Comparison of ENCODE assay signal across 8 mouse cellular contexts in the genomic region with DNA sequence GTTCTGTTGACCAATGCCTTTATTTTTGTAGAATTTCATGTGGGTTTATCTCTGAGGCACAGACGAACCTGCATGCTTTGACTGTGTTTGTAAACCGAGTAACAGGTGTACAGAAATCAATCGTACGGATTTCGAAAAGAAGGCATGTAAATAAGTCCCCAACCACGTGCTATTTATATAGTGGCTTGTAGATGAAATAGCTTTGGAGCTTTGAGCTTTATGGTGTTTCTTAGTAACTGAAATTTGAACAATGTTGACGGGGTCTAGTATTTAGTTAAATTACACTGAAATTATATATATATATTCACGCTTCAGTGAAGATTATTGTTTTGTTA. TPM values are rescaled to one million over a fixed set of nuclear protein-coding genes. Genes with fewer than 3 reads are reported as not detected.
A peak's percentile ranks its signal among the peaks of the same experiment; 100 is the strongest.
DNase-seq lines count a peak whose midpoint lies in the region; ATAC-seq lines count a peak whose summit lies in the region.

No protein-coding gene starts in this region.

- H3K27ac ChIP-seq in kidney, embryonic 15.5 days, result no peak overlapping the region
- H3K27ac ChIP-seq in brown adipose tissue, adult 24 weeks (replicated peaks; ENCODE audit: low read depth, low read length), result no peak overlapping the region
- no peak overlapping the region for H3K27ac ChIP-seq in hindbrain, embryonic 15.5 days (replicated peaks)
- no peak overlapping the region for H3K27ac ChIP-seq in midbrain, embryonic 16.5 days (ENCODE audit: low read length)

- DNase-seq in kidney, adult 9 months, result no peak
- DNase-seq in layer of hippocampus, postnatal 14 days (ENCODE audit: low spot score in 2 of 2), result no peak
- DNase-seq in urinary bladder, postnatal 10 days (ENCODE audit: low spot score), result no peak

- H3K4me2 ChIP-seq in kidney, embryonic 15.5 days, result peak overlapping the region; percentile 67
- peak overlapping the region; percentile 72 for H3K4me2 ChIP-seq in hindbrain, embryonic 15.5 days
- peak overlapping the region; percentile 86 for H3K4me2 ChIP-seq in midbrain, embryonic 16.5 days (ENCODE audit: low read length)

- peak overlapping the region; percentile 61 for H3K9ac ChIP-seq in kidney, embryonic 15.5 days
- H3K9ac ChIP-seq in hindbrain, embryonic 15.5 days, result peak overlapping the region; percentile 63
- peak overlapping the region; percentile 79 for H3K9ac ChIP-seq in midbrain, embryonic 16.5 days (ENCODE audit: low read depth, low read length)

- peaks cover 14% of the 10 kb centered on the region for H3K36me3 ChIP-seq in kidney, embryonic 15.5 days
- H3K36me3 ChIP-seq in hindbrain, embryonic 15.5 days, result peaks cover 5% of the 10 kb centered on the region
- H3K36me3 ChIP-seq in midbrain, embryonic 16.5 days (ENCODE audit: control insufficient read depth, insufficient read depth, low read length), result 0 out of 2 replicates have a peak, but pooled peaks cover 4% of the 10 kb centered on the region

- ATAC-seq in kidney, embryonic 15.5 days (replicated peaks; ENCODE audit: low FRiP score), result no peak
- no peak for ATAC-seq in hindbrain, embryonic 15.5 days (ENCODE audit: low FRiP score, low read depth)
- ATAC-seq in midbrain, embryonic 16.5 days, result no peak
- ATAC-seq in erythroid progenitor cell, adult 5-6 weeks (replicated peaks; ENCODE audit: low FRiP score, poor library complexity, severe bottlenecking), result no peak

- H3K4me3 ChIP-seq in kidney, embryonic 15.5 days (replicated peaks), result peak overlapping the region; percentile 82
- H3K4me3 ChIP-seq in brown adipose tissue, adult 24 weeks (ENCODE audit: insufficient read depth, low read depth, low read length), result peak overlapping the region; percentile 96
- H3K4me3 ChIP-seq in hindbrain, embryonic 15.5 days, result peak overlapping the region; percentile 85
- H3K4me3 ChIP-seq in midbrain, embryonic 16.5 days (ENCODE audit: low read depth, low read length), result peak overlapping the region; percentile 85

- no peaks in the 10 kb centered on the region for H3K9me3 ChIP-seq in kidney, embryonic 15.5 days (replicated peaks)
- H3K9me3 ChIP-seq in hindbrain, embryonic 15.5 days, result no peaks in the 10 kb centered on the region
- no peaks in the 10 kb centered on the region for H3K9me3 ChIP-seq in midbrain, embryonic 16.5 days (replicated peaks; ENCODE audit: control insufficient read depth, low read length, poor library complexity, severe bottlenecking)

- H3K4me1 ChIP-seq in kidney, embryonic 15.5 days, result peaks cover 17% of the 10 kb centered on the region
- no peaks in the 10 kb centered on the region for H3K4me1 ChIP-seq in brown adipose tissue, adult 24 weeks (ENCODE audit: control insufficient read depth, insufficient read depth, insufficient read length, low read length)
- H3K4me1 ChIP-seq in hindbrain, embryonic 15.5 days (replicated peaks), result peaks cover 18% of the 10 kb centered on the region
- H3K4me1 ChIP-seq in midbrain, embryonic 16.5 days (ENCODE audit: control insufficient read depth, insufficient read depth, low read length), result peaks cover 15% of the 10 kb centered on the region

- WGBS in kidney, embryonic 15.5 days, result 7% methylated on average over 8 of the region's 8 CpGs
- WGBS in hindbrain, embryonic 15.5 days, result 5% methylated on average over 8 of the region's 8 CpGs
- WGBS in midbrain, embryonic 16.5 days, result 6% methylated on average over 8 of the region's 8 CpGs

- no peaks in the 10 kb centered on the region for H3K27me3 ChIP-seq in kidney, embryonic 15.5 days
- H3K27me3 ChIP-seq in hindbrain, embryonic 15.5 days, result no peaks in the 10 kb centered on the region
- no peaks in the 10 kb centered on the region for H3K27me3 ChIP-seq in midbrain, embryonic 16.5 days (ENCODE audit: control insufficient read depth, insufficient read depth, low read depth, low read length)

RNA-seq across cellular contexts. Expression of a gene that starts 0.7 kb away (rescaled TPM):
- polyA plus RNA-seq in kidney, embryonic 15.5 days (2015; fragmentation: Nextera tagmentation; extraction: Ambion mirVana), result 15.5 and 16.7 TPM in 2 replicates
- polyA plus RNA-seq in brown adipose tissue, adult 24 weeks (2012; ENCODE audit: insufficient read depth, insufficient read length, missing spikeins), result 2.1 and 5.3 TPM in 2 replicates
- 30.3 and 31.8 TPM in 2 replicates for polyA plus RNA-seq in hindbrain, embryonic 15.5 days (2015; fragmentation: Nextera tagmentation; extraction: Ambion mirVana)
- polyA plus RNA-seq in midbrain, embryonic 16.5 days (2015; fragmentation: Nextera tagmentation; extraction: Ambion mirVana), result 32.0 and 33.6 TPM in 2 replicates
- 10 to 100 TPM; 20.0 to 25.3 TPM for total RNA-seq in layer of hippocampus, postnatal 14 days (2021)
- total RNA-seq in erythroid progenitor cell, adult 5-6 weeks (2015; ENCODE audit: low replicate concordance), result 2.9 and 4.3 TPM in 2 replicates
- total RNA-seq in erythroid progenitor cell, adult 5-6 weeks (2017; ENCODE audit: low replicate concordance), result 4.9 TPM in 1 of 2 replicates, not detected in the other

RNA-seq across cellular contexts. Expression of a gene that starts 0.8 kb away (rescaled TPM):
- polyA plus RNA-seq in kidney, embryonic 15.5 days (2015; fragmentation: Nextera tagmentation; extraction: Ambion mirVana), result 75.6 and 76.7 TPM in 2 replicates
- polyA plus RNA-seq in brown adipose tissue, adult 24 weeks (2012; ENCODE audit: insufficient read depth, insufficient read length, missing spikeins), result 85.4 and 116 TPM in 2 replicates
- 78.5 and 79.3 TPM in 2 replicates for polyA plus RNA-seq in hindbrain, embryonic 15.5 days (2015; fragmentation: Nextera tagmentation; extraction: Ambion mirVana)
- polyA plus RNA-seq in midbrain, embryonic 16.5 days (2015; fragmentation: Nextera tagmentation; extraction: Ambion mirVana), result 68.5 TPM in 2 replicates
- 10 to 100 TPM; 24.2 to 24.5 TPM for total RNA-seq in layer of hippocampus, postnatal 14 days (2021)
- 8.3 and 12.6 TPM in 2 replicates for total RNA-seq in erythroid progenitor cell, adult 5-6 weeks (2015; ENCODE audit: low replicate concordance)
- 8.9 and 13.3 TPM in 2 replicates for total RNA-seq in erythroid progenitor cell, adult 5-6 weeks (2017; ENCODE audit: low replicate concordance)

RNA-seq across cellular contexts. Expression of a gene that starts 55.0 kb away (rescaled TPM):
- polyA plus RNA-seq in kidney, embryonic 15.5 days (2015; fragmentation: Nextera tagmentation; extraction: Ambion mirVana), result 14.6 and 17.8 TPM in 2 replicates
- polyA plus RNA-seq in brown adipose tissue, adult 24 weeks (2012; ENCODE audit: insufficient read depth, insufficient read length, missing spikeins), result not detected in 2 replicates
- polyA plus RNA-seq in hindbrain, embryonic 15.5 days (2015; fragmentation: Nextera tagmentation; extraction: Ambion mirVana), result 2.7 and 3.0 TPM in 2 replicates
- 1.9 and 2.3 TPM in 2 replicates for polyA plus RNA-seq in midbrain, embryonic 16.5 days (2015; fragmentation: Nextera tagmentation; extraction: Ambion mirVana)
- total RNA-seq in layer of hippocampus, postnatal 14 days (2021), result 10 to 100 TPM; 13.9 to 14.8 TPM
- total RNA-seq in erythroid progenitor cell, adult 5-6 weeks (2015; ENCODE audit: low replicate concordance), result 0.72 TPM in 1 of 2 replicates, not detected in the other
- 1.1 TPM in 1 of 2 replicates, not detected in the other for total RNA-seq in erythroid progenitor cell, adult 5-6 weeks (2017; ENCODE audit: low replicate concordance)
